Mouse (Mus musculus) cerebellum, adult 2 months (tissue): ENCODE measurements around the gene Tmem258. TPM values are rescaled to one million over a fixed set of nuclear protein-coding genes. Genes with fewer than 3 reads are reported as not detected.
A peak's percentile ranks its signal among the peaks of the same experiment; 100 is the strongest.
"Not testable (repeated sequence)": the region's sequence is repeated elsewhere in the genome, so short reads cannot be mapped to it uniquely, and the experiment has no call there.

Experiments
- DNase-seq, 2 experiments: peaks; one replicate each; pipeline ENCODE4 v3.0.0; 2021
- H3K27ac ChIP-seq: fragments of 200-500 bp; 2 replicates; pipeline ENCODE4 v1.5.1; 2012; ENCODE audit warnings: low read length, control low read depth, inconsistent platforms; ENCODE audit not compliant: insufficient read depth
- H3K27me3 ChIP-seq: fragments of 200-500 bp; 2 replicates; pipeline ENCODE4 v1.6.1; 2012; ENCODE audit warnings: inconsistent platforms, mild to moderate bottlenecking, low read length, moderate library complexity; ENCODE audit not compliant: control insufficient read depth, insufficient read depth
- H3K4me1 ChIP-seq: fragments of 200-500 bp; 2 replicates; pipeline ENCODE4 v1.6.1; 2011; ENCODE audit warnings: low read length; ENCODE audit not compliant: control insufficient read depth, insufficient read depth
- H3K4me3 ChIP-seq: fragments of 200-500 bp; replicated peaks from 2 replicates; pipeline ENCODE3; 2011; ENCODE audit warnings: mild to moderate bottlenecking, low read depth, low read length, control low read depth; ENCODE audit not compliant: insufficient read depth
- CTCF ChIP-seq: fragments of 200-500 bp; IDR thresholded peaks from 2 replicates; pipeline ENCODE4 v1.5.1; 2011; ENCODE audit warnings: low read depth, mild to moderate bottlenecking, control low read depth, low read length, moderate library complexity, borderline replicate concordance; ENCODE audit not compliant: insufficient read depth
- POLR2A ChIP-seq: fragments of 200-500 bp; IDR thresholded peaks from 2 replicates; pipeline ENCODE4 v1.6.1; 2011; ENCODE audit warnings: low read length, control low read depth, borderline replicate concordance; ENCODE audit not compliant: insufficient read depth
- WGBS: fragments of 180-500 bp; shearing (Covaris S2); methylation state at CpG from one replicate; pipeline ENCODE4 v1.1.7; 2018; 5-methylcytosine and 5-hydroxymethylcytosine counted together
- polyA plus RNA-seq: library from polyadenylated mRNA; depleted of rRNA; stranded (reverse); fragments of >200 nt; gene quantifications from 2 replicates; pipeline ENCODE4 v1.2.3, GENCODE M21; 2012; rRNA removed

Gene Tmem258
- polyA plus RNA-seq = 59.2 and 65.5 TPM in 2 replicates

GRCm38 (mm10) chr19:10203848-10204615 lies at the start of gene Tmem258, which contains the start of gene Fen1:
Gene Tmem258 (plus strand): TSS chr19:10204014.
Gene Fen1 (minus strand): TSS chr19:10204169.
- TF ChIP-seq CTCF (no peak), POLR2A (peak; percentile 81)
- Histone ChIP-seq H3K27ac (peak within 1 kb of the TSS; percentile 79), H3K27me3 (no peaks in the 10 kb centered on the region), H3K4me1 (no peaks in the 10 kb centered on the region), H3K4me3 (peak within 1 kb of the TSS; percentile 83)
- peak; percentile 90 to 96 for DNase-seq
- under 1% methylated on average over 40 of the region's 40 CpGs for WGBS

- WGBS = 81% methylated on average over 2 of the region's 2 CpGs
- Histone ChIP-seq H3K27me3 (no peaks in the 10 kb centered on the region), H3K4me1 (no peaks in the 10 kb centered on the region), H3K27ac (no peak overlapping the region), H3K4me3 (no peak overlapping the region)
- TF ChIP-seq POLR2A (no peak), CTCF (no peak)
- no peak for DNase-seq
These were observed 46.1 kb upstream of the Tmem258 start for GRCm38 (mm10) chr19:10157725-10158124.

- WGBS = 70% methylated on average over 3 of the region's 3 CpGs
- no peak overlapping the region for H3K4me3 ChIP-seq
- no peak overlapping the region for H3K27ac ChIP-seq
- H3K4me1 ChIP-seq = no peaks in the 10 kb centered on the region
- TF ChIP-seq POLR2A (no peak), CTCF (no peak)
- no peak for DNase-seq
- no peaks in the 10 kb centered on the region for H3K27me3 ChIP-seq
These were observed 39.9 kb upstream of the Tmem258 start for GRCm38 (mm10) chr19:10163896-10164295.

DNA sequence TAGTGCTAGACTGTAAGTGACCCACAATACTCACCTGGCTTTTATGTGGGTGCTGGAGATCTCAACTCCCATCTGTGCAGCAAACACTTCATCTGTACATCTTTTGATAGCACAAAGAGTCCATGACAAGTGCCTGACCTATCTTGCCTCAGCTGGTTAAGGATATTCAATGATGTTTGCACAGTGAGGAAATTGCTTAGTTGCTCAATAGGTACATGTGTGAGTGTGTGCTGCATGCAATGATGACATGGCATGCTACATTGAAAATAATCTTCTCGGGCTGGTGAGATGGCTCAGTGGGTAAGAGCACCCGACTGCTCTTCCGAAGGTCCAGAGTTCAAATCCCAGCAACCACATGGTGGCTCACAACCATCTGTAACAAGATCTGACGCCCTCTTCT lies 37.9 kb upstream of the Tmem258 start:
- not testable (repeated sequence) for DNase-seq, H3K4me1 ChIP-seq, H3K27ac ChIP-seq, H3K27me3 ChIP-seq, H3K4me3 ChIP-seq
- WGBS = 75% methylated on average over 4 of the region's 4 CpGs

DNA sequence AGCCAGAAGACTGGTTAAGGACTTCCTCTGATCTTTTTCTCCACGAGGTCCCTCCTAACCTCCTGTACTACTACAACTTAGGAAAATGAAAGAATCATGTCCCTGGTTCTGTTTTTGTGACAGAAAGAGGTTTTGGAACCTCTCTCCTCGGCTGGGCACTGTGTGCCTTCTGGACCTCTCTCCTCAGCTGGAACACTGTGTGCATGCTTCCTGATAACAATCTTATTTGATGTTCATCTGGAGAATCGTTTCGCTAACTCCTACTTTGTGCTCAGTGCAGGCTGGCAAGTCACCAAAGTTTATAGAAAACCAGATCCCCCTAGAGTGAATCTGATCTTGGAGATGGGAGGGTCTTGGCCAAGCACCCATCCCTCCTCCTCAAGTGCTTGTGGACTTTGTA lies 36.7 kb upstream of the Tmem258 start:
- no peaks in the 10 kb centered on the region for H3K27me3 ChIP-seq
- 63% methylated on average over 4 of the region's 4 CpGs for WGBS
- no peak for DNase-seq
- TF ChIP-seq CTCF (no peak), POLR2A (no peak)
- no peak overlapping the region for H3K27ac ChIP-seq
- peaks cover 3% of the 10 kb centered on the region; the same call in 1 of the 2 replicates for H3K4me1 ChIP-seq
- H3K4me3 ChIP-seq = no peak overlapping the region

DNA sequence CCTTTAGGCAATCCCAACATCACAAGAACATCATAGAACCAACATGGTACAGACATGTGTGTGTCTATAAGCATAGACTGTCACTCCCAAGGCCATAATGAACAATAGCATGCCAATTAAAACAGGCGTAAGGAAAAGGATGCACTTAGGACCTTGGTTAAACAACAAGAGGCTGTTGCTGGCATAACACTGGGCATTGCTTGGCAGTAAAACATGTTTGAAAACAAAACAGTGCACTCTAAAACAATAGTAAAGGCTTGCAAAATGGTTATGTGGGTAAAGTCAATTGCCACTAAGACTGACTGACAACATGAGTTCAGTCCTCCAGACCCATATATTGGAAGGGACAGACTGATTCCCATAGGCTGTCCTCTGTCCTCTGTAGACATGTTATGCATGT lies 35.9 kb upstream of the Tmem258 start:
- TF ChIP-seq POLR2A (no peak), CTCF (no peak)
- Histone ChIP-seq H3K27ac (no peak overlapping the region), H3K4me3 (no peak overlapping the region), H3K27me3 (no peaks in the 10 kb centered on the region), H3K4me1 (peaks cover 3% of the 10 kb centered on the region; the same call in 1 of the 2 replicates)
- WGBS = 84% methylated on average over 1 of the region's 1 CpGs
- no peak for DNase-seq

GRCm38 (mm10) chr19:10168441-10168840 lies 35.4 kb upstream of the Tmem258 start:
- no peaks in the 10 kb centered on the region for H3K27me3 ChIP-seq
- 89% methylated on average over 3 of the region's 3 CpGs for WGBS
- TF ChIP-seq POLR2A (no peak), CTCF (no peak)
- H3K4me3 ChIP-seq = no peak overlapping the region
- DNase-seq = no peak
- H3K4me1 ChIP-seq = peaks cover 3% of the 10 kb centered on the region; the same call in 1 of the 2 replicates
- no peak overlapping the region for H3K27ac ChIP-seq

GRCm38 (mm10) chr19:10169179-10169578 lies 34.6 kb upstream of the Tmem258 start:
- no peak overlapping the region for H3K4me3 ChIP-seq
- TF ChIP-seq CTCF = no peak
- TF ChIP-seq POLR2A = no peak
- peaks cover 3% of the 10 kb centered on the region; the same call in 1 of the 2 replicates for H3K4me1 ChIP-seq
- H3K27ac ChIP-seq = no peak overlapping the region
- no peaks in the 10 kb centered on the region for H3K27me3 ChIP-seq
- DNase-seq = no peak

- H3K4me1 ChIP-seq, H3K4me3 ChIP-seq, H3K27ac ChIP-seq, H3K27me3 ChIP-seq, DNase-seq: not testable (repeated sequence)
- WGBS = 85% methylated on average over 3 of the region's 3 CpGs
These were observed 34.0 kb upstream of the Tmem258 start for GRCm38 (mm10) chr19:10169692-10170330.
